Mouse (Mus musculus) midbrain, postnatal 0 days (tissue): ENCODE measurements at regions not wholly inside any gene's neighbourhood (a gene's known extent, or its start where the extent isn't known, plus 50 kb on each side); places are given as distances from the start of the nearest gene placed in this dataset.

Experiments used
- ATAC-seq: fragments of 200-750 bp; cut with Nextera tagmentation; 2 replicates; pipeline ENCODE4 v1.8.0; 2017; ENCODE audit warnings: moderate number of reproducible peaks, mild to moderate bottlenecking, moderate TSS enrichment, moderate library complexity; ENCODE audit not compliant: low FRiP score
- DNase-seq: peaks from one replicate; pipeline ENCODE4 v3.0.0-alpha.2; 2015; ENCODE audit warnings: low spot score
- H3K27ac ChIP-seq: fragments of 300-500 bp; sonication (generic); 2 replicates; pipeline ENCODE4 v1.5.1; 2014; ENCODE audit warnings: low read depth, mild to moderate bottlenecking, low read length, mixed read lengths
- H3K27me3 ChIP-seq: fragments of 300-500 bp; sonication (generic); 2 replicates; pipeline ENCODE4 v1.6.1; 2014; ENCODE audit warnings: low read length, control low read depth, mixed read lengths; ENCODE audit not compliant: insufficient read depth
- H3K36me3 ChIP-seq: fragments of 300-500 bp; sonication (generic); 2 replicates; pipeline ENCODE4 v1.6.1; 2014; ENCODE audit warnings: low read length, control low read depth, mixed read lengths; ENCODE audit not compliant: insufficient read depth
- H3K4me1 ChIP-seq: fragments of 300-500 bp; sonication (generic); 2 replicates; pipeline ENCODE4 v1.6.1; 2014; ENCODE audit warnings: mild to moderate bottlenecking, control low read depth, antibody characterized with exemption, low read length, mixed read lengths; ENCODE audit not compliant: insufficient read depth
- H3K4me2 ChIP-seq: fragments of 300-500 bp; sonication (generic); 2 replicates; pipeline ENCODE4 v1.6.1; 2014; ENCODE audit warnings: low read depth, mild to moderate bottlenecking, low read length, mixed read lengths; ENCODE audit not compliant: poor library complexity, severe bottlenecking
- H3K4me3 ChIP-seq: fragments of 300-500 bp; sonication (generic); 2 replicates; pipeline ENCODE4 v1.5.1; 2014; ENCODE audit warnings: low read depth, mild to moderate bottlenecking, low read length, moderate library complexity
- H3K9ac ChIP-seq: fragments of 300-500 bp; sonication (generic); replicated peaks from 2 replicates; pipeline ENCODE4 v1.6.1; 2014; ENCODE audit warnings: mild to moderate bottlenecking, low read length, moderate library complexity, mixed read lengths; ENCODE audit not compliant: poor library complexity, severe bottlenecking
- H3K9me3 ChIP-seq: fragments of 300-500 bp; sonication (generic); 2 replicates; pipeline ENCODE4 v1.6.1; 2016; ENCODE audit warnings: low read length, control low read depth
- CTCF ChIP-seq: IDR thresholded peaks from 2 replicates; pipeline ENCODE4 v1.5.1; 2016; ENCODE audit warnings: antibody characterized with exemption, mild to moderate bottlenecking
- WGBS: fragments of 180-500 bp; shearing (Covaris S2); extraction: QIAGEN DNeasy Blood & Tissue Kit; methylation state at CpG from one replicate; pipeline ENCODE4 v1.1.7; 2014; 5-methylcytosine and 5-hydroxymethylcytosine counted together

- DNase-seq (no peak), ATAC-seq (no peak)
- Histone ChIP-seq H3K4me2 (no peak overlapping the region), H3K9ac (no peak overlapping the region), H3K4me3 (no peak overlapping the region), H3K4me1 (no peaks in the 10 kb centered on the region), H3K27me3 (no peaks in the 10 kb centered on the region), H3K9me3 (no peaks in the 10 kb centered on the region), H3K36me3 (no peaks in the 10 kb centered on the region), H3K27ac (no peak overlapping the region)
- WGBS: 88% methylated on average over 4 of the region's 4 CpGs
- no peak for TF ChIP-seq CTCF
Measured at GRCm38 (mm10) chr2:8287403-8287802, 778.0 kb upstream of the Celf2 start.

- no peak overlapping the region for H3K9ac ChIP-seq
- ATAC-seq (no peak), DNase-seq (no peak)
- WGBS: 93% methylated on average over 1 of the region's 1 CpGs
- no peaks in the 10 kb centered on the region for H3K9me3 ChIP-seq
- no peak overlapping the region for H3K4me2 ChIP-seq
- no peak for TF ChIP-seq CTCF
- no peaks in the 10 kb centered on the region for H3K4me1 ChIP-seq
- no peaks in the 10 kb centered on the region for H3K27me3 ChIP-seq
- no peak overlapping the region for H3K27ac ChIP-seq
- H3K4me3 ChIP-seq: no peak overlapping the region
- H3K36me3 ChIP-seq: no peaks in the 10 kb centered on the region
Measured at GRCm38 (mm10) chr2:8276127-8276773, 766.9 kb upstream of the Celf2 start.
